Mouse (Mus musculus) hindbrain, embryonic 12.5 days (tissue): ENCODE results near the gene Plxnc1. TPM values are rescaled to one million over a fixed set of nuclear protein-coding genes. Genes with fewer than 3 reads are reported as not detected.

Source experiments
- ATAC-seq: fragments of 200-750 bp; cut with Nextera tagmentation; 2 replicates; pipeline ENCODE4 v1.8.0; 2017; ENCODE audit warnings: moderate TSS enrichment; ENCODE audit not compliant: low FRiP score
- H3K27ac ChIP-seq: fragments of 300-500 bp; sonication (generic); 2 replicates; pipeline ENCODE4 v1.5.1; 2016; ENCODE audit warnings: mild to moderate bottlenecking
- H3K27me3 ChIP-seq: fragments of 300-500 bp; sonication (generic); 2 replicates; pipeline ENCODE4 v1.6.1; 2016; ENCODE audit warnings: mild to moderate bottlenecking
- H3K36me3 ChIP-seq: fragments of 300-500 bp; sonication (generic); 2 replicates; pipeline ENCODE4 v1.6.1; 2016; ENCODE audit warnings: mild to moderate bottlenecking
- H3K4me1 ChIP-seq: fragments of 300-500 bp; sonication (generic); 2 replicates; pipeline ENCODE4 v1.6.1; 2016
- H3K4me2 ChIP-seq: fragments of 300-500 bp; sonication (generic); replicated peaks from 2 replicates; pipeline ENCODE4 v1.6.1; 2016; ENCODE audit warnings: mild to moderate bottlenecking
- H3K4me3 ChIP-seq: fragments of 300-500 bp; sonication (generic); 2 replicates; pipeline ENCODE4 v1.5.1; 2016; ENCODE audit warnings: mild to moderate bottlenecking
- H3K9ac ChIP-seq: fragments of 300-500 bp; sonication (generic); 2 replicates; pipeline ENCODE4 v1.6.1; 2016; ENCODE audit warnings: mild to moderate bottlenecking, moderate library complexity
- H3K9me3 ChIP-seq: fragments of 300-500 bp; sonication (generic); replicated peaks from 2 replicates; pipeline ENCODE4 v1.6.1; 2016; ENCODE audit warnings: mild to moderate bottlenecking
- WGBS: fragments of 180-500 bp; shearing (Covaris S2); methylation state at CpG from one replicate; pipeline ENCODE4 v1.1.7; 2016; 5-methylcytosine and 5-hydroxymethylcytosine counted together
- polyA plus RNA-seq: library from polyadenylated mRNA; unstranded; fragments of >200 nt; fragmentation: Nextera tagmentation; extraction: Ambion mirVana; gene quantifications from 2 replicates; pipeline ENCODE4 v1.2.1, GENCODE M21; 2016

The Plxnc1 gene
- polyA plus RNA-seq, 1 experiment from 2014 or later = 6.4 TPM

GRCm38 (mm10) chr10:94896950-94897349 lies 47.7 kb downstream of the Plxnc1 start:
- no peak overlapping the region for H3K9ac ChIP-seq
- H3K9me3 ChIP-seq = no peaks in the 10 kb centered on the region
- no peak overlapping the region for H3K27ac ChIP-seq
- ATAC-seq = no peak
- 95% methylated on average over 6 of the region's 6 CpGs for WGBS
- H3K4me2 ChIP-seq = no peak overlapping the region
- H3K4me3 ChIP-seq = no peak overlapping the region
- H3K36me3 ChIP-seq = peaks cover 3% of the 10 kb centered on the region; the same call in 1 of the 2 replicates
- H3K4me1 ChIP-seq = no peaks in the 10 kb centered on the region
- H3K27me3 ChIP-seq = no peaks in the 10 kb centered on the region

GRCm38 (mm10) chr10:94896311-94896710 lies 48.3 kb downstream of the Plxnc1 start:
- Histone ChIP-seq H3K27me3 (no peaks in the 10 kb centered on the region), H3K9ac (no peak overlapping the region), H3K4me3 (no peak overlapping the region), H3K36me3 (peaks cover 3% of the 10 kb centered on the region; the same call in 1 of the 2 replicates), H3K4me2 (no peak overlapping the region), H3K9me3 (no peaks in the 10 kb centered on the region), H3K4me1 (no peaks in the 10 kb centered on the region), H3K27ac (no peak overlapping the region)
- 83% methylated on average over 2 of the region's 2 CpGs for WGBS
- ATAC-seq = no peak

- no peaks in the 10 kb centered on the region for H3K27me3 ChIP-seq
- H3K36me3 ChIP-seq = peaks cover 3% of the 10 kb centered on the region; the same call in 1 of the 2 replicates
- no peak overlapping the region for H3K27ac ChIP-seq
- H3K4me2 ChIP-seq = no peak overlapping the region
- H3K9me3 ChIP-seq = no peaks in the 10 kb centered on the region
- no peak overlapping the region for H3K4me3 ChIP-seq
- no peak for ATAC-seq
- 89% methylated on average over 3 of the region's 3 CpGs for WGBS
- H3K4me1 ChIP-seq = no peaks in the 10 kb centered on the region
- no peak overlapping the region for H3K9ac ChIP-seq
These were observed 48.8 kb downstream of the Plxnc1 start for GRCm38 (mm10) chr10:94895876-94896275.

- no peaks in the 10 kb centered on the region for H3K27me3 ChIP-seq
- no peak overlapping the region for H3K9ac ChIP-seq
- no peaks in the 10 kb centered on the region for H3K9me3 ChIP-seq
- H3K36me3 ChIP-seq = peaks cover 3% of the 10 kb centered on the region; the same call in 1 of the 2 replicates
- H3K4me3 ChIP-seq = no peak overlapping the region
- no peak for ATAC-seq
- no peaks in the 10 kb centered on the region for H3K4me1 ChIP-seq
- 59% methylated on average over 4 of the region's 4 CpGs for WGBS
- H3K27ac ChIP-seq = no peak overlapping the region
- H3K4me2 ChIP-seq = no peak overlapping the region
These were observed 54.9 kb downstream of the Plxnc1 start for GRCm38 (mm10) chr10:94889735-94890134.

DNA sequence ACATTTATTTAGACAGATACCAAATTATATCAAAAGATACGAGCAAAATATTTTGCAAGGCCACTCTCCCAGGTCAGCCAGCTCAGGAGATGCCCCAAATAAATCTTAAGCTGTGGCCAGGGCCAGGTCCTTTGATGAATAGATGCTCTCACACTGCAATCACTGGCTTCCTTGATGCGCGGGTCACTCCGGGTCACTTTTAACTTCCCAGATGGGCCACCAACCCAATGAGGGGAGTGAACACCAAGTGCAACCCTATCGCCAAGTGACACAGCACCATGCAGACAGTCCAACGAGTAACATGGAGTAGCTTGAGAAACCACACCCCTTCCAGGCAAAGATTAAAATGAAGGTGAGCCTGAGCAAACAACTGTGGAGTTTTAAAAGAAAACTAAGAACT lies 61.4 kb downstream of the Plxnc1 start:
- H3K4me2 ChIP-seq = no peak overlapping the region
- H3K9ac ChIP-seq = no peak overlapping the region
- no peaks in the 10 kb centered on the region for H3K36me3 ChIP-seq
- H3K27me3 ChIP-seq = no peaks in the 10 kb centered on the region
- H3K27ac ChIP-seq = no peak overlapping the region
- no peak for ATAC-seq
- no peak overlapping the region for H3K4me3 ChIP-seq
- no peaks in the 10 kb centered on the region for H3K9me3 ChIP-seq
- no peaks in the 10 kb centered on the region for H3K4me1 ChIP-seq
- WGBS = 87% methylated on average over 6 of the region's 6 CpGs

DNA sequence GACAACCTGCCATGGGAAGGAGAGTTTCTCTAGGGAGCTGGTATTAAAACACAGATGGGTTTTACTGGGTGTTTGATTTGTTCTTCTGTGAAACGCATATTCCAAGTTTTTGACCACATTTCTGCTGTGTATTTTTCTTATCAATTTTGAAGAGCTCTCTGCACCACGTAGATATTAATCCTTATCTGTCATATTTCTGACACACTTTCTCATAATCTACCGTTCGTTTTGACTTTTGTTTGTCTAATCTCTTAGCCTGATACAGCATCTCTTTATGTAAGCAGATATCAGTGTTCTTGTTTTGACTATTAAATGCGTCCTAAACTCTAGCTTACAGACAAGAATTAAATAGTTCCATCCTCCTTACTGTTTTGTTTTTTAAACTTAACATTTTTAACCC lies 73.1 kb downstream of the Plxnc1 start:
- no peak overlapping the region for H3K4me3 ChIP-seq
- peaks cover 4% of the 10 kb centered on the region; the same call in 1 of the 2 replicates for H3K4me1 ChIP-seq
- H3K9me3 ChIP-seq = no peaks in the 10 kb centered on the region
- no peak overlapping the region for H3K27ac ChIP-seq
- H3K27me3 ChIP-seq = no peaks in the 10 kb centered on the region
- 93% methylated on average over 5 of the region's 5 CpGs for WGBS
- H3K4me2 ChIP-seq = no peak overlapping the region
- H3K9ac ChIP-seq = no peak overlapping the region
- peaks cover 6% of the 10 kb centered on the region; the same call in 1 of the 2 replicates for H3K36me3 ChIP-seq
- ATAC-seq = no peak

DNA sequence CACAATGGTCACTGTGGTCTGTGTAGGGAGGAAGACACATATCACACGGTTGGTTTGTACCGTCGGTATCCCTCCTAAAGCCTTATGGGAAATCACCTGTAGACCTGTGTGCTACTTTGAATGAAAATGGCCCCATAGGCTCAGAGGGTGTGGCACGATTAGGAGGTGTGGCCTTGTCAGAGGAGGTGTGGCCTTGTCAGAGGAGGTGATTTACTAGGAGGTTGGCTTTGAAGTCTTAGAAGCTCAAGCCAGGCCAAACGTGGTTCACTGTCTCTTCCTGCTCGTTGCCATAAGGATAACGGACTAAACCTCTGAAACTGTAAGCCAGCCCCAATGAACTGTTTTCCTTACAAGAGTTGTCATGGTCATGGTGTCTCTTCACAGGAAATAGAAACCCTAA lies 73.5 kb downstream of the Plxnc1 start:
- H3K9ac ChIP-seq = no peak overlapping the region
- H3K4me3 ChIP-seq = no peak overlapping the region
- 92% methylated on average over 7 of the region's 7 CpGs for WGBS
- peaks cover 6% of the 10 kb centered on the region; the same call in 1 of the 2 replicates for H3K36me3 ChIP-seq
- no peak overlapping the region for H3K4me2 ChIP-seq
- peaks cover 4% of the 10 kb centered on the region; the same call in 1 of the 2 replicates for H3K4me1 ChIP-seq
- ATAC-seq = no peak
- no peak overlapping the region for H3K27ac ChIP-seq
- no peaks in the 10 kb centered on the region for H3K27me3 ChIP-seq
- H3K9me3 ChIP-seq = no peaks in the 10 kb centered on the region

DNA sequence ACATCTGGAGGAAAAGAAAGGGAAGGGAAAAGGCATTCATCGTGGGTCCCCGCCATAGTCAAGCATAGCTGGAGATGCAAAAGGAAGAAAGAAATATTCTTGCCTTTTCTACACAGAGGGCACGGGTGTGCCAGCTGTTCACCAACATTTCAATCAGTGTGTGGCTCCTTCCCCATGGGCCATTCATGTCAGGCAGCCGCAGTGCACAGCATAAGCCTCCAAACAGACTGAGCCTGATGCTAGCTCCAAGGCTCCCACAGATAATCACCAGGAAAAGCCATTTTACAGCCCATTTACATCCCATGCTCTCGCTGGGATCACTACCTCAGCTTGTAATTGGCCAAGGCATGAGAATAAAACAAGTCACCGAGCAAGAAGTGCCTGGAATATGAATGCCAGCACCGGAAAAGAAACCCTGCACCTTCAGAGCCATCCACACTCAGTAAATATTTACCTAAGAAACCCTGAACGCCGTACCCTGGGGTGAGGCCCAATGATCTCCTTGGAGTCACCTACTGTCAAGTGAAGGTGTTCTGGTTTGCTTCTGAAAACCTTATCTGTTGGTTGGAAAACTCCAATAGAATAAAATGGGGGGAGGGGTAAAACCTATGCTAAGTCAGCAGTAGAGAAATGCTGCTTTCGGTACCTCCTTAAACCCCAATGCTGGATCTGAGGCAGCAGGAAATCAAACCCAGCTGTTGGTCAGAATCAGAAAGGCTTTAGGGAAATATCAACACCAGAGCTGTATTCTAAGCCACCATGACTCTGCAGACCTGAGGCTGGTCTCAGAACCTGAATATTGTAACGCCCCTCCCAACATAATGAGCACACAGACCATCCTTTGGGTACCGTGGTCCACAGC lies 77.4 kb downstream of the Plxnc1 start:
- WGBS = 68% methylated on average over 12 of the region's 12 CpGs
- no peak overlapping the region; the same call in 1 of the 2 replicates for H3K27ac ChIP-seq
- H3K9ac ChIP-seq = no peak overlapping the region
- H3K27me3 ChIP-seq = no peaks in the 10 kb centered on the region
- H3K4me1 ChIP-seq = peaks cover 9% of the 10 kb centered on the region
- no peak for ATAC-seq
- H3K4me2 ChIP-seq = no peak overlapping the region
- H3K9me3 ChIP-seq = no peaks in the 10 kb centered on the region
- peaks cover 9% of the 10 kb centered on the region; the same call in 1 of the 2 replicates for H3K36me3 ChIP-seq
- H3K4me3 ChIP-seq = no peak overlapping the region

DNA sequence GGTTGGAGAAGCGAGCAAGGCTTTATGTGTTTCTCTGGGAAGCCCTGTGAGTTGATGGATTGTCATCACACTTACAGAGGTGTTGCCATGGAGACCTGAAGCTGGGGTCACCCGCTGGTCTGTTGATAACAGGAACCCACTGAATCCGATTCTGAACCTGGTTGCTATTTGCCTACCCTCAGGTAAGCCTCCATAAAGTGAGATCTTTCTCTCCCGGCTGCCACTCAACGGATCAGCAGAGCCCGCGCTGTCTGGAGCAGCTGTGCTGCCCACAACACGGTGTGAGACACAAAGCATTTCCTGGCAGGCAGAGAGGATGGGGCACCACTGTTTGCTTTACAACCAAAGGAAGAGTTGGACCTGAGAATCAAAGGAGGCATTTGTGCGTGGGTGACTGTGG lies 79.4 kb downstream of the Plxnc1 start:
- H3K4me1 ChIP-seq = peaks cover 9% of the 10 kb centered on the region
- no peak overlapping the region for H3K4me3 ChIP-seq
- H3K4me2 ChIP-seq = no peak overlapping the region
- H3K9me3 ChIP-seq = no peaks in the 10 kb centered on the region
- H3K36me3 ChIP-seq = peaks cover 3% of the 10 kb centered on the region; the same call in 1 of the 2 replicates
- no peak overlapping the region; the same call in 1 of the 2 replicates for H3K9ac ChIP-seq
- ATAC-seq = no peak
- no peaks in the 10 kb centered on the region for H3K27me3 ChIP-seq
- WGBS = 47% methylated on average over 9 of the region's 9 CpGs
- no peak overlapping the region for H3K27ac ChIP-seq

- Histone ChIP-seq H3K4me1 (peaks cover 9% of the 10 kb centered on the region), H3K27ac (no peak overlapping the region)
- ATAC-seq = no peak
These were observed 80.3 kb downstream of the Plxnc1 start for GRCm38 (mm10) chr10:94864199-94864928.

DNA sequence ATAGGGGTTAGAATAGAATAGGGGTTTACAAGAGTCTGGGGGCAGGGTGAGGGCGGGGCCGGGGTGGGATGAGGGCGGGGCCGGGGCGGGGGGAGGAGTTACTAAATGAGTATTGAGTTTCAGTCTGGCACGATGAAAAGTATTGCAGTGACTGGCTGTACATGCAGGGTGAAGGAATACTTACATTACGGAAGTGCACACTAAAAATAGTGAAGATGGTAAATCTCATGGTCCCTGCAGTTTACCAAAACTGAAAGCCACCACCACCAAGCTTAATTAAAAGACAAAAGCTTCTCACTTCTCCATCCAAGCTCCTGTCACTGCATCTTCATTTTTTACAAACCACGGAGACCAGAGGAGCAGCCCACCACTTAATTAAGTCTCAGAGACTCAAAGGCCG lies 81.4 kb downstream of the Plxnc1 start:
- ATAC-seq = no peak
- Histone ChIP-seq H3K9ac (no peak overlapping the region), H3K4me2 (no peak overlapping the region), H3K36me3 (0 out of 2 replicates have a peak, but pooled peaks cover 3% of the 10 kb centered on the region), H3K27me3 (no peaks in the 10 kb centered on the region), H3K9me3 (no peaks in the 10 kb centered on the region), H3K4me3 (no peak overlapping the region), H3K4me1 (peaks cover 9% of the 10 kb centered on the region), H3K27ac (no peak overlapping the region)
- 85% methylated on average over 9 of the region's 9 CpGs for whole genome bisulfite sequencing

More at GRCm38 (mm10) chr10:94864199-94864928, 80.3 kb downstream of the Plxnc1 start:
- Histone ChIP-seq H3K4me3 (no peak overlapping the region), H3K36me3 (0 out of 2 replicates have a peak, but pooled peaks cover 3% of the 10 kb centered on the region), H3K9me3 (no peaks in the 10 kb centered on the region), H3K9ac (no peak overlapping the region), H3K4me2 (no peak overlapping the region), H3K27me3 (no peaks in the 10 kb centered on the region)
- 91% methylated on average over 9 of the region's 9 CpGs for WGBS

GRCm38 (mm10) chr10:94860870-94861269 lies 83.8 kb downstream of the Plxnc1 start:
- H3K36me3 ChIP-seq = 0 out of 2 replicates have a peak, but pooled peaks cover 3% of the 10 kb centered on the region
- WGBS = 94% methylated on average over 4 of the region's 4 CpGs
- H3K27ac ChIP-seq = no peak overlapping the region
- H3K4me1 ChIP-seq = peaks cover 6% of the 10 kb centered on the region
- no peak overlapping the region for H3K9ac ChIP-seq
- no peaks in the 10 kb centered on the region for H3K9me3 ChIP-seq
- no peaks in the 10 kb centered on the region for H3K27me3 ChIP-seq
- ATAC-seq = no peak
- H3K4me3 ChIP-seq = no peak overlapping the region
- no peak overlapping the region for H3K4me2 ChIP-seq
